Mouse (Mus musculus) hindbrain, embryonic 12.5 days (tissue): Measurements from ENCODE around the gene Gm10382. TPM values are rescaled to one million over a fixed set of nuclear protein-coding genes. Genes with fewer than 3 reads are reported as not detected.
A peak's percentile ranks its signal among the peaks of the same experiment; 100 is the strongest.

Source experiments
- ATAC-seq: fragments of 200-750 bp; cut with Nextera tagmentation; 2 replicates; pipeline ENCODE4 v1.8.0; 2017; ENCODE audit warnings: moderate TSS enrichment; ENCODE audit not compliant: low FRiP score
- H3K27ac ChIP-seq: fragments of 300-500 bp; sonication (generic); 2 replicates; pipeline ENCODE4 v1.5.1; 2016; ENCODE audit warnings: mild to moderate bottlenecking
- H3K27me3 ChIP-seq: fragments of 300-500 bp; sonication (generic); 2 replicates; pipeline ENCODE4 v1.6.1; 2016; ENCODE audit warnings: mild to moderate bottlenecking
- H3K36me3 ChIP-seq: fragments of 300-500 bp; sonication (generic); 2 replicates; pipeline ENCODE4 v1.6.1; 2016; ENCODE audit warnings: mild to moderate bottlenecking
- H3K4me1 ChIP-seq: fragments of 300-500 bp; sonication (generic); 2 replicates; pipeline ENCODE4 v1.6.1; 2016
- H3K4me2 ChIP-seq: fragments of 300-500 bp; sonication (generic); replicated peaks from 2 replicates; pipeline ENCODE4 v1.6.1; 2016; ENCODE audit warnings: mild to moderate bottlenecking
- H3K4me3 ChIP-seq: fragments of 300-500 bp; sonication (generic); 2 replicates; pipeline ENCODE4 v1.5.1; 2016; ENCODE audit warnings: mild to moderate bottlenecking
- H3K9ac ChIP-seq: fragments of 300-500 bp; sonication (generic); 2 replicates; pipeline ENCODE4 v1.6.1; 2016; ENCODE audit warnings: mild to moderate bottlenecking, moderate library complexity
- H3K9me3 ChIP-seq: fragments of 300-500 bp; sonication (generic); replicated peaks from 2 replicates; pipeline ENCODE4 v1.6.1; 2016; ENCODE audit warnings: mild to moderate bottlenecking
- WGBS: fragments of 180-500 bp; shearing (Covaris S2); methylation state at CpG from one replicate; pipeline ENCODE4 v1.1.7; 2016; 5-methylcytosine and 5-hydroxymethylcytosine counted together
- polyA plus RNA-seq: library from polyadenylated mRNA; unstranded; fragments of >200 nt; fragmentation: Nextera tagmentation; extraction: Ambion mirVana; gene quantifications from 2 replicates; pipeline ENCODE4 v1.2.1, GENCODE M21; 2016

Gene Gm10382
- 0.58 and 0.82 TPM in 2 replicates for polyA plus RNA-seq

GRCm38 (mm10) chr5:125389131-125389578 lies at the start of gene Gm10382:
Gene Gm10382 (plus strand): TSS chr5:125389322.
- ATAC-seq: peak; percentile 30
- Histone ChIP-seq H3K9me3 (no peaks in the 10 kb centered on the region), H3K27ac (peak within 1 kb of the TSS; percentile 98), H3K4me1 (peaks cover 42% of the 10 kb centered on the region), H3K4me2 (peak within 1 kb of the TSS; percentile 99), H3K36me3 (peaks cover 18% of the 10 kb centered on the region), H3K27me3 (no peaks in the 10 kb centered on the region), H3K9ac (peak within 1 kb of the TSS; percentile 99), H3K4me3 (peak within 1 kb of the TSS; percentile 99)
- under 1% methylated on average over 40 of the region's 41 CpGs for WGBS

DNA sequence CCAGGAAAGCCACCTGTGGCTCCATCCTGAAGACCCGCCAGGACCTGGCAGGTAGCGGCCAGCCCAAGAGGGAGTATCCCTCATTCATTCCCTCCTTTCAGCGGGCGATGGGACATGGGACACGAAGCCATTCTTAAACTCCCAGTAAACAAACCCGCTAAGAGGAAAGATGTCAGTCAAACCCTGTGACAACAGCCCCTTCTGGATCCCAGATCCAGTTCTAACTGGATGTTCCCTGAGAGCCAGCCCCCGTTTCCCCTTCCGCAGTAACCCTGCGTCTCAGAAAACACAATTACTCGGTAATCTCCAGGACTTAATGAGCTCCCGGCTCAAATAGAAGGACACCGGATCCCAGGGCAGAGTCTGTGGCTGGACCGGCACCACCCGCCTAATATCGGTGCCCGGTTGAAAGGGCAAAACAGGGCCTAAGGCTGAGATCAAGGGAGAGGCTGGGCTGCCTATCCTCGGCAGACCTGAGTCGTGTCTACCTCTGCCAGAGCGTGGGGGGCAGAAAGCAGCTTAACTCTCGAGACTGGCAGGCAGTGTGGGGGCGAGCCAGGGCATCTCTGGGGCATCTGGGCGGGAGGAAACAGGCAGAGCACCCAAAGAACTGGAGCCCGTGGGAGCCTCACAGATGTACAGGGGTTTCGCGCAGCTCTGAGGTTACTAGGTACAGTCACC lies 49.1 kb upstream of the Gm10382 start:
- no peak overlapping the region for H3K27ac ChIP-seq
- WGBS: 1% methylated on average over 25 of the region's 25 CpGs

DNA sequence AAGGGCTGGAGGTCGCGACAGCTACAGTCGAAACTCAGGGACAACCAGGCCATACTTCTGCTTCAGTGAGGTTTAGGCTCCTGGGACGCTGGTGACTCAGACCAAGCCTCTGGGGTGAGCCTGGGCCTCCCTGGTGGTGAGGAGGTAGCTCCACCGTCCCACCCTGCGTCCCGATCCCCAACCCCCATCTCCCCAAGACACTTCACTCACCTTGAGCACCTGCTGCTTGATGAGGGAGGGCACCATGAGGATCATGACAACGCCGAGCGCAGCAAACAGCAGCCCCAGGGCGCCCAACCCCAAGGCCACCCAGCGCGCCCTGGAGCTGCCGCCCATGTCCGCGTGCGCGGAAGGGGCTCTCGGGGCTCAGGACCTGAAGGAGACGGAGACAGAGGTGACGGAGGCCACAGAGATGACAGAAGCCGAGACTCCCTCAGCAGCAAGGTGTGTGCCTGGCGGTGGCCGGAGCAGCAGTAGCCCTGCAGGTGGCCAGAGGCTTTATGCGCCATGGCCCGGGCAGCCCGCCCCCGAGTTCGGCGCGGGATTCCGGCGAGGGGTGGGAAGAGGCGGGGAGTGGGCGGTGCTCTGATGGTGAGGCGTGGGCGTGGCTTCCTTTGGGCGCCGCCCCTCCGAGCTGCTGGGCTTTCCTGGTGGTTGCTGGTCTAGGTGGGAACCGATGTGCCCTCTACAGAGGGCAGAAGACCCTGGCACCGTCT lies 48.4 kb upstream of the Gm10382 start, which contains the start of gene Scarb1:
Gene Scarb1, minus strand, starts transcription at position 548 of the 716 bp plus-strand sequence.
- Histone ChIP-seq H3K9ac (peak within 1 kb of the TSS; percentile 66), H3K4me2 (peak within 1 kb of the TSS; percentile 86), H3K36me3 (no peaks in the 10 kb centered on the region), H3K9me3 (no peaks in the 10 kb centered on the region), H3K4me1 (peaks cover 27% of the 10 kb centered on the region), H3K27ac (no peak within 1 kb of the TSS), H3K4me3 (peak within 1 kb of the TSS; percentile 53), H3K27me3 (peaks cover 8% of the 10 kb centered on the region)
- ATAC-seq: peak; percentile 75
- under 1% methylated on average over 42 of the region's 42 CpGs for WGBS

More for the DNA sequence above, 49.1 kb upstream of the Gm10382 start:
- ATAC-seq: peak; percentile 35
- H3K27me3 ChIP-seq: peaks cover 8% of the 10 kb centered on the region
- peak overlapping the region; percentile 86 for H3K4me2 ChIP-seq
- H3K9me3 ChIP-seq: no peaks in the 10 kb centered on the region
- peaks cover 27% of the 10 kb centered on the region for H3K4me1 ChIP-seq
- H3K9ac ChIP-seq: peak overlapping the region; percentile 66
- H3K36me3 ChIP-seq: no peaks in the 10 kb centered on the region
- H3K4me3 ChIP-seq: peak overlapping the region; percentile 53

DNA sequence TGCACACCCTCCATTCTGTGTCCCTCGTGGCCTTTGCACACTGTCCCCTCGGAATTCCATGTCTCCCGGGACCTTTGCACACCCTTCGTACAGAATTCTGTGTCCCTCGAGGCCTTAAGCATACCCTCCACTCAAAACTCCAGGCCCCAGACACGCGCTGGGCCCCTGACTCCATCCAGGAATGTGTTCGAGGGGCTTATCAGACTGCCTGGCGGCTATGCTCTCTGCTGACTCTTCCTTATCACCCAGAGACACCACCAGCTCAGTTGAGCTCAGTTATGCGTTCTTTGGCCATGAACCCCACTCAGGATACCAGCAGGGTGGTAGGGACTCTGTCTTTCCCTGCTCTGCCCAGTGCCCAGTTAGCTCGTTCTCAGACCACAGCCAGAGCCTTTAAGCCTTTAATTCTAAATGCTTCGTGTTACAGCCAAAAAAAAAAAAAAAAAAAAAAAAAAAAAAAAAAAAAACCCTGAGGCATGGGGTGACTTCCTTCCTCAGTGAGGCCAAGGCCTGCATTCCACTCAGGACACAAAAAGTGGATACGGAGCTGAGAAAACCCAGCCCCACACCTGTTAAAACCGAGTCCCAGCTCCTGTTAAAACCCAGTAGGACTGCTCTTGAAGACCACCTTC lies 47.5 kb upstream of the Gm10382 start:
- H3K4me2 ChIP-seq: peak overlapping the region; percentile 86
- peaks cover 27% of the 10 kb centered on the region for H3K4me1 ChIP-seq
- no peak overlapping the region for H3K9ac ChIP-seq
- peaks cover 8% of the 10 kb centered on the region for H3K27me3 ChIP-seq
- no peaks in the 10 kb centered on the region for H3K9me3 ChIP-seq
- no peak overlapping the region for H3K27ac ChIP-seq
- ATAC-seq: no peak
- no peaks in the 10 kb centered on the region for H3K36me3 ChIP-seq
- 53% methylated on average over 14 of the region's 14 CpGs for WGBS
- H3K4me3 ChIP-seq: peak overlapping the region; percentile 53

GRCm38 (mm10) chr5:125344296-125344695 lies 44.8 kb upstream of the Gm10382 start:
- H3K27me3 ChIP-seq: peaks cover 11% of the 10 kb centered on the region
- H3K36me3 ChIP-seq: no peaks in the 10 kb centered on the region
- no peak overlapping the region for H3K27ac ChIP-seq
- no peak overlapping the region for H3K4me3 ChIP-seq
- no peak overlapping the region for H3K9ac ChIP-seq
- H3K4me2 ChIP-seq: no peak overlapping the region
- H3K4me1 ChIP-seq: peaks cover 20% of the 10 kb centered on the region
- no peak for ATAC-seq
- no peaks in the 10 kb centered on the region for H3K9me3 ChIP-seq
- WGBS: 94% methylated on average over 6 of the region's 6 CpGs

- H3K9me3 ChIP-seq: no peaks in the 10 kb centered on the region; the same call in 1 of the 2 replicates
- peaks cover 5% of the 10 kb centered on the region; the same call in 1 of the 2 replicates for H3K27me3 ChIP-seq
- H3K4me1 ChIP-seq: no peaks in the 10 kb centered on the region
- no peak for ATAC-seq
- 74% methylated on average over 7 of the region's 7 CpGs for WGBS
- H3K36me3 ChIP-seq: no peaks in the 10 kb centered on the region
- H3K9ac ChIP-seq: no peak overlapping the region
- no peak overlapping the region for H3K4me3 ChIP-seq
- H3K4me2 ChIP-seq: no peak overlapping the region
- H3K27ac ChIP-seq: no peak overlapping the region
Observed at GRCm38 (mm10) chr5:125348067-125348466, 41.1 kb upstream of the Gm10382 start.

GRCm38 (mm10) chr5:125348487-125348886 lies 40.6 kb upstream of the Gm10382 start:
- no peak overlapping the region for H3K4me2 ChIP-seq
- no peaks in the 10 kb centered on the region for H3K4me1 ChIP-seq
- peaks cover 5% of the 10 kb centered on the region; the same call in 1 of the 2 replicates for H3K27me3 ChIP-seq
- H3K36me3 ChIP-seq: no peaks in the 10 kb centered on the region
- 40% methylated on average over 8 of the region's 8 CpGs for WGBS
- no peak for ATAC-seq
- no peaks in the 10 kb centered on the region; the same call in 1 of the 2 replicates for H3K9me3 ChIP-seq
- H3K4me3 ChIP-seq: no peak overlapping the region
- no peak overlapping the region for H3K27ac ChIP-seq
- H3K9ac ChIP-seq: no peak overlapping the region

- Histone ChIP-seq H3K9me3 (no peaks in the 10 kb centered on the region; the same call in 1 of the 2 replicates), H3K27ac (no peak overlapping the region), H3K9ac (no peak overlapping the region), H3K4me1 (no peaks in the 10 kb centered on the region), H3K27me3 (peaks cover 5% of the 10 kb centered on the region; the same call in 1 of the 2 replicates), H3K4me2 (no peak overlapping the region), H3K4me3 (no peak overlapping the region), H3K36me3 (no peaks in the 10 kb centered on the region)
- 78% methylated on average over 3 of the region's 3 CpGs for WGBS
- no peak for ATAC-seq
Observed at GRCm38 (mm10) chr5:125349391-125349790, 39.7 kb upstream of the Gm10382 start.

GRCm38 (mm10) chr5:125351057-125351456 lies 38.1 kb upstream of the Gm10382 start:
- Histone ChIP-seq H3K4me1 (peaks cover 12% of the 10 kb centered on the region; the same call in 1 of the 2 replicates), H3K36me3 (no peaks in the 10 kb centered on the region), H3K9ac (no peak overlapping the region), H3K9me3 (no peaks in the 10 kb centered on the region; the same call in 1 of the 2 replicates), H3K4me2 (no peak overlapping the region), H3K27ac (no peak overlapping the region), H3K27me3 (peaks cover 5% of the 10 kb centered on the region; the same call in 1 of the 2 replicates), H3K4me3 (no peak overlapping the region)
- WGBS: 78% methylated on average over 8 of the region's 8 CpGs
- ATAC-seq: no peak

DNA sequence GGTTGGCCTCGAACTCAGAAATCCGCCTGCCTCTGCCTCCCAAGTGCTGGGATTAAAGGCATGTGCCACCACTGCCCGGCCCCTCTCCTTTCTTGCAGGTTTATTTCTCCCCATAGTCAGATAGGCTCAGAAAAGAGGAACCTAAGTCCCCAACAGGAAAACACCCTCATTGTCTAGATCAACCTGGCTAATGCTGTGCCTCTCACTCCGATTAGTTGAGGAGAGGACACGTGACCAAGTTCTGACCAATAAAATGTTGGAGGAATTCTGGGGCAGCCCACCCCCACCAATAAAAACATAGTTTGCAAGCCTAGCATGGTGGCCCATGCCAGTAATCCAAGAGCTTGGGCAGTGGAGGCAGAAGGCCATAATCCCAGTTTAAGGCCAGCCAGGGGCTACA lies 37.2 kb upstream of the Gm10382 start:
- Histone ChIP-seq H3K9ac (no peak overlapping the region), H3K36me3 (no peaks in the 10 kb centered on the region), H3K9me3 (no peaks in the 10 kb centered on the region; the same call in 1 of the 2 replicates), H3K4me1 (peaks cover 12% of the 10 kb centered on the region; the same call in 1 of the 2 replicates), H3K4me3 (no peak overlapping the region), H3K27ac (no peak overlapping the region), H3K27me3 (peaks cover 2% of the 10 kb centered on the region; the same call in 1 of the 2 replicates), H3K4me2 (no peak overlapping the region)
- ATAC-seq: no peak
- WGBS: 89% methylated on average over 5 of the region's 5 CpGs

DNA sequence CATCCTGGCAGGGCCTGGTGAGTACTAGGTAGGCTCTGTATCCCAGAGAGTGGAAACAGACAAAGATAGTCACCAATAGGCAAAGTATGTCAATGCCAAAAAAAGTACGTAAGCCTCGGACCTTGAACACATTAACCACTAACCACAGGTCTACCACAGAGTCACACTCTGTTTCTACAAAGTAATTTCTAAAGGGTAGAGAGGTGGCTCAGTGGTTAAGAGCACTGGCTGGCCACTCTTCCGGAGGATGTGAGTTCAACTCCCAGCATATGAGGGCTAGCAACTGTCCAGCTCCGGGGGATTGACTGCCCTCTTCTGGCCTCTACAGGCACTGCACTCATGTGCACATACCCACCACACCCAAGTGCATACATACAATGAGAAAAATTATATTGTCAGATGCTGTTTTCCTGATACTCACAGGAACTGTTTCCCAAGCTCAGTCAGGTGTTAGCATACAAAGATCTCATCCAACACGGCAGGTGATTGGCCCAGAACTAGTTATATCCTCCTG lies 36.3 kb upstream of the Gm10382 start:
- Histone ChIP-seq H3K4me3 (no peak overlapping the region), H3K27ac (no peak overlapping the region), H3K4me1 (peaks cover 12% of the 10 kb centered on the region; the same call in 1 of the 2 replicates), H3K36me3 (no peaks in the 10 kb centered on the region), H3K4me2 (no peak overlapping the region), H3K9me3 (no peaks in the 10 kb centered on the region; the same call in 1 of the 2 replicates), H3K9ac (no peak overlapping the region), H3K27me3 (no peaks in the 10 kb centered on the region)
- 95% methylated on average over 5 of the region's 5 CpGs for WGBS
- ATAC-seq: no peak
